13 mouse cellular contexts compared by ENCODE assay signal in genomic region chr1:179609724-179610505, GRCm38 (mm10). TPM values are rescaled to one million over a fixed set of nuclear protein-coding genes. Genes with fewer than 3 reads are reported as not detected.
A peak's percentile ranks its signal among the peaks of the same experiment; 100 is the strongest.
DNase-seq lines count a peak whose midpoint lies in the region; ATAC-seq lines count a peak whose summit lies in the region.
"Had no signal": no experiment of that assay in that cellular context is flagged by ENCODE, and none has a peak within 500 bp of the region (broad histone marks: within the 10 kb centered on the region; RNA-seq: fewer than 3 reads in every experiment).

No protein-coding gene starts in this region.

- H3K27ac ChIP-seq in kidney, embryonic 16.5 days (ENCODE audit: low read length): no peak overlapping the region
- H3K27ac ChIP-seq in embryonic facial prominence, embryonic 15.5 days (replicated peaks): no peak overlapping the region
- H3K27ac ChIP-seq: heart, embryonic 15.5 days had no signal

- no peak overlapping the region for H3K4me2 ChIP-seq in kidney, embryonic 16.5 days (replicated peaks; ENCODE audit: low read depth, low read length)
- no peak overlapping the region for H3K4me2 ChIP-seq in embryonic facial prominence, embryonic 15.5 days (replicated peaks)
- H3K4me2 ChIP-seq: heart, embryonic 15.5 days had no signal

- H3K36me3 ChIP-seq in kidney, embryonic 16.5 days (ENCODE audit: insufficient read depth, low read length): peaks cover 10% of the 10 kb centered on the region
- peaks cover 15% of the 10 kb centered on the region for H3K36me3 ChIP-seq in embryonic facial prominence, embryonic 15.5 days

- no peak overlapping the region for H3K9ac ChIP-seq in kidney, embryonic 16.5 days (replicated peaks; ENCODE audit: low read length)
- no peak overlapping the region for H3K9ac ChIP-seq in embryonic facial prominence, embryonic 15.5 days
- H3K9ac ChIP-seq: forebrain, postnatal 0 days; heart, embryonic 15.5 days; liver, postnatal 0 days had no signal

- no peaks in the 10 kb centered on the region for H3K4me1 ChIP-seq in kidney, embryonic 16.5 days (ENCODE audit: insufficient read depth, low read length)
- H3K4me1 ChIP-seq in embryonic facial prominence, embryonic 15.5 days: no peaks in the 10 kb centered on the region

- 46% methylated on average over 26 of the region's 26 CpGs for WGBS in kidney, embryonic 16.5 days
- 56% methylated on average over 26 of the region's 26 CpGs for WGBS in embryonic facial prominence, embryonic 15.5 days

- ATAC-seq in kidney, embryonic 16.5 days (ENCODE audit: low FRiP score, low TSS enrichment): peak; percentile 80
- ATAC-seq in embryonic facial prominence, embryonic 15.5 days (ENCODE audit: insufficient number of reproducible peaks, low FRiP score, low TSS enrichment, low read depth): peak; percentile 49; the same call in 1 of the 2 replicates
- ATAC-seq: forebrain, postnatal 0 days; liver, postnatal 0 days had no signal

- no peak overlapping the region for H3K4me3 ChIP-seq in kidney, embryonic 16.5 days (ENCODE audit: low read length)
- no peak overlapping the region for H3K4me3 ChIP-seq in embryonic facial prominence, embryonic 15.5 days (replicated peaks)
- H3K4me3 ChIP-seq: heart, embryonic 15.5 days; megakaryocyte, embryonic 14.5 days had no signal

- DNase-seq in embryo, embryonic 11 days: peak; percentile 28
- no peak for DNase-seq in embryo, embryonic 10 days (ENCODE audit: low spot score)
- no peak for DNase-seq in kidney, adult 18-20 months
- peak; percentile 47 for DNase-seq in MN1 (ENCODE audit: low spot score)
- no peak for DNase-seq in thymus, postnatal 14 days
- no peak for DNase-seq in ovary, adult 18-20 months (ENCODE audit: low spot score)
- DNase-seq: forebrain, postnatal 0 days; kidney, adult 11 months; liver, postnatal 0 days had no signal

- H3K27me3 ChIP-seq in kidney, embryonic 16.5 days (ENCODE audit: insufficient read depth, low read length): no peaks in the 10 kb centered on the region
- H3K27me3 ChIP-seq in embryonic facial prominence, embryonic 15.5 days: no peaks in the 10 kb centered on the region
- H3K27me3 ChIP-seq: heart, embryonic 15.5 days; megakaryocyte, embryonic 14.5 days had no signal

- no peaks in the 10 kb centered on the region for H3K9me3 ChIP-seq in kidney, embryonic 16.5 days (ENCODE audit: low read length)
- H3K9me3 ChIP-seq in embryonic facial prominence, embryonic 15.5 days (replicated peaks): no peaks in the 10 kb centered on the region
- H3K9me3 ChIP-seq: heart, embryonic 15.5 days; megakaryocyte, embryonic 14.5 days had no signal

RNA-seq across cellular contexts. Expression of gene Sccpdh, which starts 58.1 kb away (rescaled TPM):
- polyA plus RNA-seq in kidney, embryonic 16.5 days (2015; fragmentation: Nextera tagmentation; extraction: Ambion mirVana): 72.8 and 76.2 TPM in 2 replicates
- polyA plus RNA-seq in embryonic facial prominence, embryonic 15.5 days (2015; fragmentation: Nextera tagmentation; extraction: Ambion mirVana): 70.1 and 71.9 TPM in 2 replicates

Comparison
In these comparisons a context has a peak if more than half of its experiments do, and no peak if none do; other contexts are left out.
1. DNase-seq: peak in embryo, embryonic 11 days (single experiment) and MN1 (single experiment); none in embryo, embryonic 10 days (single experiment), kidney, adult 18-20 months (single experiment), thymus, postnatal 14 days (single experiment) and ovary, adult 18-20 months (single experiment).